Mouse (Mus musculus) left cerebral cortex, postnatal 36 days (tissue): ENCODE data around the gene Rgl1. TPM values are rescaled to one million over a fixed set of nuclear protein-coding genes. Genes with fewer than 3 reads are reported as not detected.

ENCODE experiments used
- DNase-seq, 2 experiments: peaks; one replicate each; pipeline ENCODE4 v3.0.0; 2021 to 2022; ENCODE audit warnings: low spot score in 2 of 2, mixed read lengths in 1 of 2
- intact Hi-C: fragments of 180-260 bp; cut with DNase I; formaldehyde crosslinking; loops from one replicate; pipeline ENCODE4 v1.15.1; 2025
- total RNA-seq, 2 experiments: library from RNA; stranded (reverse); gene quantifications; 2 replicates each; pipeline ENCODE4 v1.2.3; 2021

Rgl1 gene
- total RNA-seq, 2 experiments from 2014 or later: 112 to 120 TPM

DNA sequence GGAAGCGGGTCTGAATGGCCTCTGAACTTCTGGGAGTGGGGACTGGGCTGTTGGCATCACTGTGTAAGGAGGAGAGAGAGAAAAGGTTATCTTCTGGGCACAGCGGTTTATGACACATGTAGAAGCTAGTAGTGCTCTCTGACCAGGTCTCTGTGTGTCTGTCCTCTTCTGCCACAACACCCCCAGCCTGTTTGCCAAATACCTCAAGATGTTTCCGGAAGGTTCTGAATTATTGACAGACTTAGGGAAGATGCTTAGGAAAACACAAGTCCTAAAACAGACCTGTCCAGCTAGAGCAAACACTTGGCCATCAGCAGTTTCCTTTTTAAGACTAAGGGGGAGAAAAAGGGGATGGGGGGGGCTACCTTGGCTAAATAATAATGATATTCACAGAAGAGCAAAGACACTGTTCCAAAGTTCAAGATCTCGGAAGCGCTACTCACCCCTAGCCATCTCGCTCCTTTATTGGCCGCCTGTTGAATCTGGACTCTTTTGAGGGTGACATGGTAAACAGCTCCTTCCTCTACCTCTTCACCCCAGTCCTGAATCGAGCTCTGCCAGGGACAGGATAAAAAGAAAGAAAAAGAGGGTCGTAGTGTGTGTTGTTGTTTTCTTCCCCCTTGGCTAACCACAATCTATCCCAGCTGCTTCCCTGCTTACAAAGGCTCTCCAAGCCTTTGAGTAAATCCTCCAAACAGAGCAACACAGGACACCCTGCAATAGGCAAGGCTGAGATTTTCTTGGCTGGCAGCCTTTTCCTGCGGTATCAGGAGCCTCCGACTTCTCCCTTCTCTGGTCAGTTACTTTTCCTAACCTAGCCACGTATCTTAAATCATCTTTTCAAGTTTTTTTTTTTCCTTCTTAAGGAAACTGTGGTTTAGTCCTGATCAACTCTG, 142.5 kb downstream of the Rgl1 start:
- no peak for DNase-seq
- intact Hi-C loops: loop anchor here (5.0 to 10.0 kb wide), 3 partner anchors 36 to 96 kb away; no protein-coding TSS in a partner anchor

DNA sequence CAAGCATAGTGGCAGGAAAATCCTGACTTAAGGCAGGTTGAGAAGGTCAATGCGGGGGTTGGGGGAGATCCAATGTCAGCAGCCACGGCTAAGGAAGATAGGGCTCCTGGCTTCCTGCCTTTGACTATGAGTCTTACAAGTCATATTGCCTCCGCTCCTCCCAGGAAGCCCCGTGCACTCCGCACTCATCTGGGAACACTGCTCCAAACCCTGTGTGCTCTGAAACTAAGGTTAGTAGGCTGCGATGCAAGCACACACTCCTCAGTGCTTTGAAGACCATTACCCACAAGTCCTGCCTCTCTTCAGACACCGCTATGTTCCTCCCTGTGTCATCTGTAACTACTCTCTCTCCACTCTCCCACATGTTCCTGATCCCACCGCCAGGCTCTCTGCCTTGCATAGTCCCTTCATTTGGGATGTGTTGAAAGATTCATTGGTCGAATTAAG, 143.4 kb downstream of the Rgl1 start:
- intact Hi-C loops: loop anchor here (5.0 to 10.0 kb wide), 3 partner anchors 35 to 95 kb away; no protein-coding TSS in a partner anchor
- DNase-seq: no peak

DNA sequence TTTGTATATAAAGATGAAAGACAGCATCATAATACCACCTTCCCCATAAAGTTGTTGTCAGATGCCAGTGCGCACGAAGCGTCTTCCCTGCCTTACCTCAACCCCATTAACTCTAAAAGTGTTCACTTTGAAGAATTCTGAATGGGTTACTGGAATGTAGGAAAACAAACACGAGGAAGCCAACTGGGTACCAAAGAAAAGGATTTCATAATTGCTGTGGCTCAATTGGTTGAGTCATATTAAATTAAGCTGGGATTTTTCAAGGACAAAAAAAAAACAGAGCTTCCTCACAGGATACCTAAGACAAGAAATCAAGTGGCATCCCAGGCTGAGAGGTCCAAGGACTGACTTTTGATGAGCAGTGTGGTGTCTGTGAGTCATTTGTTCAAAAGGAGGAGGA, 144.5 kb downstream of the Rgl1 start:
- intact Hi-C loops: loop anchor here (5.0 to 10.0 kb wide), 3 partner anchors 34 to 94 kb away; no protein-coding TSS in a partner anchor
- DNase-seq: no peak

DNA sequence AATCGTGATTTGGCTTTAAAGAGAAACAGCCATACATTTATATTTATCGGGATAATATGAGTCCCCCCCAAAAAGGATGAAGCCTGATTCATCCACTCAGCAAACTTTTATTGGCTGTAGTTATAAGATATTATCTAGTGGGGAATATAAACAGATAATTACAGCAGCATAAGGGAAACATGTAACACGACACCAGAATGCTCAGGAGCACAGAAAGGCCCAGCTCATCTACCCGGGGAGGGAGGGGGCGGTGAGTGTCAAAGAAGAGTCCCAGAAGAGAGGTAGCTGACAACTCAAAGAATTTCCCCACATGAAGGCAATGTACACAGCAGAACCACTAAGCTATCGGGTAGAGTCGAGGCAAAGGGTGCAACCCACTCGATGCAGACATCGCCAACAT, 146.8 kb downstream of the Rgl1 start:
- DNase-seq: no peak
- intact Hi-C loops: no loop called here

DNA sequence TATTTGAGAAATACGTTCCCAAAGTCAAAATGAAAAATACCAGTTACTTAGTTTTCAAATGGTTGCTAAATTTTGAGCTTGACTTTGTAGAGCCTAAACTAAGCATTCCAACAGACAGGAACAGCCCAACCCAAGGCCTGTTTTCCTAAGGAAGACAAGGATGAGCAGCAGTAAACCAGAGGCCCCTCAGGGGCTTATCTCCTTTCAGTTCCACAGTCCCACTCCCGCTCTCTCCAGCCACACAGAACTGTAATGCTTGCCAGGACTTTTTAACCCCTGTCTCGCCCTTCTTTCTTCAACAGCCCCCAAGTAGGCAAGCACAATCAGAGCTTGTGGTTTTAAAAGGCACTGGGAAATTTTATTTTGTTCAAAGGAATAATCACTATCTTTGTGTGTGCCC, 147.3 kb downstream of the Rgl1 start:
- no peak for DNase-seq
- intact Hi-C loops: no loop called here

DNA sequence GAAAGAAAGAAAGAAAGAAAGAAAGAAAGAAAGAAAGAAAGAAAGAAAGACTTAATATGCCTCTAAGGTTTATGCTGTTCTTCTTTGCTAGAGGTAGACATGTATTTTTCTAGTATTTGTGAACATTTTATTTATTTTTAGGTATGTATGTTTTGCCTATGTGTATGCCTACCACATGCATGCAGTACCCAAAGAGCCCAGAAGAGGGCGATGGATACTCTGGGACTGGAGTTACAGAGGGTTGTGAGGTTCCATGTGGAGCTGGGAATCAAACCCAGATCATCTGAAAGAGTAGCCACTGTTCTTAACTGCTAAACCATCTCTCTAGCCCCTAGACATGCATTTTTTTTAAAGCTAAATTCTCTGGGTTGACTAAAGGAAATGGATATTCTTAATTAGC, 147.8 kb downstream of the Rgl1 start:
- intact Hi-C loops: no loop called here
- no peak for DNase-seq

DNA sequence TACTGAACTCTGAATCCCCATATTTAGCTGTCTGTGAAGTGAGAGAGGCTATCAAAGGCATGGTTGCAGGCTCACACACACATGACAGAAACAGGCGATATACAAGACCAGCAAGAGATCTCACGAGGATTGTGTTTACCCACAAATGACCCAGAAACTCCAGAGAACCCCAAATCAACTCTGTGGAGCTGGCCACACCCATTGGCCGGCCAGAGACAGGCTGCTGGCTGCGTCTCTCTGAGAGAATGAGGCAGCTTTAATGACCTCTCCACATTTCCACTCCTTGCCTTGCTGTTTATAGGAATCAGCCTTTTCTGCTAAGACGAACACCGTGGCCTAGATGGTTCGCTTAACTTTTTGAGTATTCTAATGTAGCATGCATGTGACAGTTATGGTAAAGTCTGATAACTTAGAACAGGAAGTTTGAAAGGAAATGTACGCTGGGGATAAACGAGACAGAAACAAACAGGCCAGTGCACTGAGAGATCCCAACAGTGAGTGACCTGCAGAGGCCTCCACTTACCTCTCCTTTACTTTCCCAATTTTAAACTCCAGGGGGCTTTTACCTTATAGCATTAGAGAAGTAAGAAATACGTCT, 148.3 kb downstream of the Rgl1 start:
- DNase-seq: no peak
- intact Hi-C loops: no loop called here

DNA sequence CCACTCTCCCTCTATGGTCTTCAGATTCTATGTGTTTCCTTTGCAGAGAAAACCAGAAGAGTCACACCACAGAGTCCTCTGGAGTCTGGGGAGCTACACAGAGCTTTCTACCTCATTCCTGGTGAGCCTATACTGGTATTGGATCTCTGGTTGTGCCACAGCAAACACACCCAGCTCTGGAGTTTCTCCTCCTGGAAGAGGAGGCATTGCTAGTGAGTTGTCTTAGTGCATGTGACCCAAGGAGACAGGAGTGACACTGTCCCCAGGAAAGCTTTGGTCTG, 149.4 kb downstream of the Rgl1 start:
- no peak for DNase-seq
- intact Hi-C loops: no loop called here

DNA sequence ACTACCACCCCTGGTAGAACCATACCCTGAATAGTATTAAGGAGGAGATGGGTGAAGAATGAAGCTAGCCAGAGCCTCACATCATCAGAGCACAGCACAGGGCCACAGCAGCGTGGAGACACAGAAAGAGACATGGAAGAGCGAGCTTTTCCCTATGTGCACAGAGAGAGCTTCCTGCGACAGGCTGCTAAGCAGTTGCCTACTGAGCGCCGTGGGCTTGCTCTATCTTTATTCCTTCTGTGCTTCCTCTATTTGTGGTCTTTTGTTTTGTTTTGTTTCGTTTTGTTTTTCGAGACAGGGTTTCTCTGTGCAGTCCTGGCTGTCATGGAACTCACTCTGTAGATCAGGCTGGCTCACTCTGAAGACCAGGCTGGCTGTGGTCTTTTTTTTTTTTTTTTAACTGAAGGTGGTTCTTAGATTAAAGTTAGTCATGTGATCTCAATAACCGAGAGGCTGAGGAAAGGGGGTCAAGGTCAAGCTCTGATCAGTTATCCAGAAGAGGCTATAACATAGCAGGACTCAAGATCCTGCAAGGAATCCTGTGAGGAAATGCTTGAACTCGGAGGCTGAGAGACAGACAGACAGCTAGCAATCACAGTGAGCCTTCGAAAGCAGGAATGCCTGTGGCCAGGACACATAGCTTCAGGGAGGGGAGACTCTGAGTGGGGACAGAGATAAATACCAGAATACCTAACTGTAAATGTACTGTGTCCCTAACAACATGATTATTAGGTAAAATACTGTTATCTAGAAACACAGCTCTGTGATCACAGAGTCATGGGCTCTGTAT, 150.0 kb downstream of the Rgl1 start:
- DNase-seq: no peak
- intact Hi-C loops: no loop called here

DNA sequence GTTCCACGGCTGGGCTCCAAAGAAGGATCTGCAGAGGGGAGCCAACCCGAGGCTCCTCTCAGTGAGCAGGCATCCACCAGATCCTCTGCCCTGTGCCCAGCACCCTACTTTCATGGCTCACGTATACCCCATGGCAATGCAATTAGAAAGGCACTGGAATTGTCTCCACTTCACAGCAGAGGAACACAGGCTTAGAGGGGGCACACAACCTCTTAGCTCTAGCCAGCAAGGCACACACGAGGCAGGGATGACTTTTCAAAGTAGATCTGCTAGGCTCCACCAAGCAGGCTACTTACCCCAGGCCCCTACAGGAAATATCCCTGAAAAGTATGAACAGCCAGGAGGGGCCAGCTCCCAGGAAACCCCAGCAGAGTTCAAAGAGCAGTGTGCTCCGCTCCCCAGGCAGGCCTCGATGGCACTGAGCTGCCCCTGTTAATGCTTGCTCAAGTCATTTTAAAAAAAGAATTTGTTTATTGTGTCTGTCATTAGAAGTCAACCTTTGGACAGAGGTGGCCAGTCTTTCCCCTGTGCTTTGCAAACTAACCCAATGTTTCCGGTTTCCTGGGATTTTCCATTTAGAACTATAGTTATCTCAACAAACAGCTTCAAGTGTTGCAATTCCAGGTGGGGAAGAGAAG, 151.3 kb downstream of the Rgl1 start:
- DNase-seq: no peak
- intact Hi-C loops: no loop called here

DNA sequence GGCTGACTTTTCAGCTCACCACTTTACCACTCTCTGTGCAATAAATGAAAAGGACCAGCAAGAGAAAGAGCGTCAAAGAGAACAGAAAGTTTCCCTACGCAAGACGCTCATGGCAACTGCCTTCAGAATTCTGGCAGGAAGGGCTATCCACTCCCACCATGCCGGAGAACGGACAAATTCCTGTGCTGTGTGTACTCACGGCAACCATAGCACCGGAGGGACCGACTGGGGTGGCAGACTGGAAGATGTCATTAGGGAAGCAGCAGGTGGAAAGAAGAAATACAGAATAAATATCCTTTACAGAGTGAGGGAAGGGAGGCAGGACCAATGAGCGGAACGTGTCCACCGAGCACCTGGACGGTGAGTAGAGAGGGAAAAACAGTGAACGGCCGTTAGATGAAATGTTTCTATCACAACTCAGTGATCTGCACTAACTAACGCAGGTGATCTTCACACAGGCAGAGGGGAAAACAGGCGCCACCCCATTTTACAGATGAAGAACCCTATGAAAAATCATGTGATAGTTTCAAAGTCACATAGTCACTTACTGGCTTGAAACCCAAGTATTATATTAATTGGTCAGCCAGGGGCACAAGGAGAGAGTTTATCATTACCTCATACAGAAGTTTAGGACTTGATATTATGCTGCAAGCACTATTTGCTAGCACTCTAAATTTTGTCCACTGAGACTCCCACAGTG, 152.8 kb downstream of the Rgl1 start:
- DNase-seq: no peak
- intact Hi-C loops: no loop called here

DNA sequence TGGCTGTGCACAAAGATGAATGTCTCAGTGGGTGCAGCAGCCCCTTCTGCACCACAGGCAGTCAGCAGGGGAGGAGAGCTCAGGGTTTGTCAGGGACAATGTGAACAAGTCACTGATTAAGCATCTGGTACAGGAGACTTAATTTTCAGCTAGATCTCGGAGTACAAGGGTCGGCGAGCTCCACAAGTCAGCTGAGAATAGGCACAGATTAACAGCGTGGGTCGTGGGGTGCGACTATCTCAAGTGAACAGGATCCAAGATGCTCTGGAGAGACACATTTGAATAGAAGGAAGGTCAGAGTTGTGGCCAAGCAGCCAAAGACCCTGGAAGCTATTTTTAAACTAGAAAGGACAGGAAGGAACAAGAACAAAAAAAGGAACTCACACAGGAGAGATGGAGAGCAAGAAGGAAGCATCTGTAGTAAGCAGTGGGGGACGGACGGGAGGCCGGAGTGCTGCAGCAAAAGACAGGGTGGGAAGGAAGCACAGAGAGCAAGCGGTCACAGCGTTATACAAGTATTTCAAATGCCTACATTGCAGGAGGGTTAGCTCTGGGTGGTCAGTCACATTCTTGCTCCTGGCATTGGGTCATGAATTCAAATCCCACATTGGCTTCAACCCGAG, 153.5 kb downstream of the Rgl1 start:
- DNase-seq: no peak
- intact Hi-C loops: no loop called here

DNA sequence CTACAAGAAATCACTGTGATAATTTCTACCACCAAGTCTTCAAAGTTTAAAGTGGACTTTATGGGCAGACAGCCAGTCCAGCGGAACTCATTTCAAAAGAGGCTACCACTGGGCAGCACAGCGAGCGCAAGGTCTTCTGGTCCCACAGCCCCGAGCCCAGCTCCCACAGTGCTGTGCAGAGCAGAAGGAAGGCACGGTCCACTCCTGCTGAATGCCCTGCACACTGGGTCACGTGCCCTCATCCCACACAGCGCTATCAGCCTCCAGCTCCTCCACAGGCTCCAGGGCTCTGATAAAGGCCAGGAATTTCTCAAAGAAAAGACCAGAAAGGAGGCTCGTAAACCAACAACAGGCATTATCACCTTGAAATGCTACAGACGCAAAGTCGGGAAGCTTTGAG, 156.6 kb downstream of the Rgl1 start:
- intact Hi-C loops: no loop called here

DNA sequence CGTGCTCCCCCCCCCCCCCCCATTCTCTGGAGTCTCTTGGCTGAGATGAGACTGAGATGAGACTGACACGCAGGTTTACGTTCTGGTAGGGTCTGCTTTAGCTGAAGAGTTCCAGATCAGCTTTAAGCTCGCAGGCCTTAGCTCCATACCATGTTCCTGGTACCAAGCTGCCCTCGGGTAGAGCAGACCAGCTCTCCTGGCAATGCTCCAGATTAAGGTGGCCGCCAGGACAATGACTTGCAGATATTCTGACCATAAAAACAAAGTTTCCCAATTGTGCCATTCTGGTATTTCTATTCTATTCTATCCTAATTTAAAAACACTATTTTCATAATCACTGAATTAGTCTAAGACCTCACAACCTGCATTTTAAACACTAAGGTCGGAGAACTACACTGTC, 157.1 kb downstream of the Rgl1 start:
- intact Hi-C loops: no loop called here
- no peak for DNase-seq

More for the DNA sequence above, 156.6 kb downstream of the Rgl1 start:
- no peak for DNase-seq

DNA sequence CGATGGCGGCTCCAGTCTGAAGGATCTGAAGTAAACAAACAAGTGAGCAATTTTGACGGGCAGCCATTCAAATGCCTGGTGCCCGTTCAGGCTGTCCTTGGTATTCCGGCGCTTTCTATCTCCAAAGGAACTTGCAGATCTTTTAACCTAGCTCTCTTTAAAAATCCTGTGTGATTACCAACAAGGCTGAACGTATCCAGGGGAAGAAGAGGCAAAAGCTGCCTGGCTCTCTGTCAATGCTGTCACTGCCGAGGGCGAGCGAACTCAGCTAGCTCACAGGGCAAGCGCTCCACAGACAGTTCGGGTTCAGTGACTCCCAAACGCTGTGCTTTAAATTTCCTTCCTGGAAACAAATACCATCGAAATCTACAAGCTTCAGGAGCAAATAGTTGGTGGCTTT, 158.4 kb downstream of the Rgl1 start:
- DNase-seq: no peak
- intact Hi-C loops: no loop called here

DNA sequence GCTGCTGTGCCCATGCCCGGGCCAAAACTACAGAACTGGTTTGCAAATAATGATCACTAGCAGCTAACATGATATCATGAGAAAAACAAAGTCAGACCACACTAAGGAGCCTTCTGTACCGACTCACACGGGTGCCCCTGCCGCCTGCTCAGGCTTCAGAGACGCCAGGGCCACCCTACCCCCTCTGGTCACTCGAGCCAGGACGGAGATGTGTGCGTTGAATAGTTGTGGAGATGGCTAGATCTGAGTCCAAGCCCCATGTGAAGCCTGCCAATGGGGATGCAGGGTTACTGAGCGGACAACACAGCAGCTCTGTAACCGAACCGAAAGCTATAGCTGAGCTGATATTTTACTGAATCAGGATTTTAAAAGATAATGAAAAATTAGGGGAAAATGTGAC, 159.4 kb downstream of the Rgl1 start:
- intact Hi-C loops: no loop called here
- no peak for DNase-seq

DNA sequence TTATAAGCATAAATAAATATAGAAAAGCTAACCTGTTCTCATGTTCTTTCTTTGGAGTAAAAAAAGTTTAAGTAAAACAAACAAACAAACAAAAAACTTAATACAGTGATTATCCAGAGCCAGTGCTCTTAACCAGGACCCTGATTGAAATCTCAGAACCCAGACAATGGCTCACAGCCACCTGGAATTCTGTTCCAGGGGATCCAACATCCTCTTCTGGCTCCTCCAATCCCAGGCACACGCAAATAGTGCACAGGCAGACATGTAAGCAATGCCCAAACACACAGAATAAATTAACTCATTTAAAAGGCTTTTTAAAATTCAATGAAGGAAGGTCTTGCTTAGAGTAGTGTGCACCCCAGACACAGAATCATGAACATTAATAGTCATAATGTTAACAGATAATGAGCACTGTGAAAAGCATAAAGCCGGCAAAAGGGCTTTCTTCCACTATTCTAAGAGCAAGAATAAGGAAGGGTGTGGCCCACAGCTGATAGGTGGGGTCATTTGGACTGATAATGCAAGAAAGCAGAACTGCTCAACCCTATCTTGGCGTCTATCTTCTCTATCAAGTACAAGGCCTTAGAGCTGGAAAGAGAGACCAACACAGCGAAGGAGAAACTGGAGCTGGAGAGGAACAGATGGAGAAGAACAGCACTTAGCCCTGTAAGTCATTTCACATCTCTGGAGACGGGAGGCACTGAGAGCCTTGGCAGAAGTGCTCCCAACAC, 160.1 kb downstream of the Rgl1 start:
- no peak for DNase-seq
- intact Hi-C loops: no loop called here

DNA sequence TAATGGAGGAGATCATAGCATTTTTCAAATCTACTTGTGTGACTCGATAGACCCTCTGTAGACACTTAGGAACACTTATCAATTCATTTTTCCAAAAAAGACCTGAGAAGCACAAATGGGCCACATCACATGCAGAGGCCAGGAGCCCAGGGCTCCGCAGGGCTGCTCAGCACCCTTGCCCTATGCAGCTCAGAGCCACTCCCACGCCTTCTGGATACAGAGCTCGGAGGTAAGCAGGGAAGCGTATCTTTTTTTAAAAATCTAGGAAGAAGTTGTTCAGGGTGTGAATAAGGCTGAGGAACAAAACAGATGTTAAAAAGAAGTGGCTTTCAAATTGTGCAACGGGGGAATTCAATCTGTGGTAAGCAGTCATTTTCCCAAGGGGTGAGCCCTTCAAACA, 162.0 kb downstream of the Rgl1 start:
- DNase-seq: no peak
- intact Hi-C loops: no loop called here
